Mouse (Mus musculus) induced T-regulatory cell, adult 2 months (primary cell): ENCODE measurements around the gene Bad.

Source experiments
- DNase-seq: peaks from one replicate; pipeline ENCODE4 v3.0.0-alpha.2; 2012; ENCODE audit warnings: low read depth

Gene Bad

GRCm38 (mm10) chr19:6934195-6934977, 7.3 kb upstream of the Bad start, which contains the start of gene Kcnk4:
Kcnk4 (minus strand) TSS chr19:6934515.
- DNase-seq: no peak

- peak; percentile 75 for DNase-seq
These were observed 5.4 kb upstream of the Bad start for GRCm38 (mm10) chr19:6936299-6936698.

- no peak for DNase-seq
These were observed 3.9 kb upstream of the Bad start for GRCm38 (mm10) chr19:6937541-6938465.

GRCm38 (mm10) chr19:6939106-6940002, 2.3 kb upstream of the Bad start:
- DNase-seq: no peak

GRCm38 (mm10) chr19:6940396-6941351, 987 bp upstream of the Bad start:
- no peak for DNase-seq

GRCm38 (mm10) chr19:6942249-6942691, 609 bp downstream of the Bad start, which contains the start of gene Gpr137:
Gpr137 (minus strand) TSS chr19:6942480.
- DNase-seq: peak; percentile 94

GRCm38 (mm10) chr19:6942764-6943163, 1.1 kb downstream of the Bad start:
- no peak for DNase-seq

GRCm38 (mm10) chr19:6943709-6944108, 2.0 kb downstream of the Bad start:
- DNase-seq: no peak

GRCm38 (mm10) chr19:6947742-6948141, 6.1 kb downstream of the Bad start:
- no peak for DNase-seq

- no peak for DNase-seq
These were observed 6.5 kb downstream of the Bad start for GRCm38 (mm10) chr19:6948186-6948585.

- no peak for DNase-seq
These were observed 7.9 kb downstream of the Bad start for GRCm38 (mm10) chr19:6949532-6949931.

- no peak for DNase-seq
These were observed 8.3 kb downstream of the Bad start for GRCm38 (mm10) chr19:6949951-6950350.

- DNase-seq: peak; percentile 71
These were observed 9.0 kb downstream of the Bad start for GRCm38 (mm10) chr19:6950613-6951153.

- peak; percentile 90 for DNase-seq
These were observed 9.8 kb downstream of the Bad start for GRCm38 (mm10) chr19:6951381-6951968.

GRCm38 (mm10) chr19:6951994-6952711, 10.5 kb downstream of the Bad start:
- DNase-seq: peak; percentile 65

GRCm38 (mm10) chr19:6952712-6953037, 11.0 kb downstream of the Bad start:
- DNase-seq: peak; percentile 45

GRCm38 (mm10) chr19:6954046-6954445, 12.4 kb downstream of the Bad start:
- peak; percentile 55 for DNase-seq

GRCm38 (mm10) chr19:6955424-6955823, 13.8 kb downstream of the Bad start:
- DNase-seq: no peak

- no peak for DNase-seq
These were observed 14.8 kb downstream of the Bad start for GRCm38 (mm10) chr19:6956461-6956860.
